Mouse (Mus musculus) thymus, adult 2 months (tissue): Measurements from ENCODE around the gene Synrg. TPM values are rescaled to one million over a fixed set of nuclear protein-coding genes. Genes with fewer than 3 reads are reported as not detected.
A peak's percentile ranks its signal among the peaks of the same experiment; 100 is the strongest.

Experiments used
- DNase-seq: peaks from one replicate; pipeline ENCODE4 v3.0.0; 2021
- H3K27ac ChIP-seq: fragments of 200-500 bp; 2 replicates; pipeline ENCODE4 v1.5.1; 2012; ENCODE audit warnings: low read length, control low read depth; ENCODE audit not compliant: control insufficient read depth, insufficient read depth
- H3K27me3 ChIP-seq: fragments of 200-500 bp; 2 replicates; pipeline ENCODE4 v1.6.1; 2012; ENCODE audit warnings: mild to moderate bottlenecking, low read length, moderate library complexity, mixed read lengths; ENCODE audit not compliant: control insufficient read depth, insufficient read depth
- H3K36me3 ChIP-seq: fragments of 200-500 bp; 2 replicates; pipeline ENCODE4 v1.6.1; 2012; ENCODE audit warnings: mild to moderate bottlenecking, low read length, moderate library complexity; ENCODE audit not compliant: control insufficient read depth, insufficient read depth
- H3K4me1 ChIP-seq: fragments of 200-500 bp; replicated peaks from 2 replicates; pipeline ENCODE4 v1.6.1; 2012; ENCODE audit warnings: low read length; ENCODE audit not compliant: control insufficient read depth, insufficient read depth
- H3K4me3 ChIP-seq: fragments of 200-500 bp; 2 replicates; pipeline ENCODE4 v1.5.1; 2012; ENCODE audit warnings: mild to moderate bottlenecking, low read length, control low read depth, moderate library complexity; ENCODE audit not compliant: control insufficient read depth, insufficient read depth
- CTCF ChIP-seq: fragments of 200-500 bp; IDR thresholded peaks from 2 replicates; pipeline ENCODE4 v1.5.1; 2012; ENCODE audit warnings: mild to moderate bottlenecking, control low read depth, low read length, moderate library complexity, borderline replicate concordance; ENCODE audit not compliant: control insufficient read depth, poor library complexity, insufficient read depth; ENCODE audit errors: extremely low read depth
- POLR2A ChIP-seq: fragments of 200-500 bp; IDR thresholded peaks from 2 replicates; pipeline ENCODE4 v1.6.1; 2012; ENCODE audit warnings: mild to moderate bottlenecking, low read length, control low read depth, moderate library complexity; ENCODE audit not compliant: control insufficient read depth, poor library complexity, insufficient read depth; ENCODE audit errors: extremely low read depth
- WGBS: fragments of 180-500 bp; shearing (Covaris S2); methylation state at CpG from one replicate; pipeline ENCODE4 v1.1.7; 2018; 5-methylcytosine and 5-hydroxymethylcytosine counted together
- polyA plus RNA-seq: library from polyadenylated mRNA; depleted of rRNA; stranded (reverse); fragments of >200 nt; gene quantifications from 2 replicates; pipeline ENCODE4 v1.2.3, GENCODE M21; 2012

Gene Synrg
- polyA plus RNA-seq, 1 experiment, result 49.9 TPM

GRCm38 (mm10) chr11:84010411-84010810 is 46.2 kb downstream of the Synrg start:
- H3K4me1 ChIP-seq, result peaks cover 7% of the 10 kb centered on the region
- DNase-seq, result no peak
- H3K27ac ChIP-seq, result no peak overlapping the region
- TF ChIP-seq CTCF (no peak), POLR2A (no peak)
- WGBS, result 97% methylated on average over 9 of the region's 9 CpGs
- no peaks in the 10 kb centered on the region for H3K27me3 ChIP-seq
- H3K36me3 ChIP-seq, result peaks cover 35% of the 10 kb centered on the region
- H3K4me3 ChIP-seq, result no peak overlapping the region

GRCm38 (mm10) chr11:84011050-84011449 is 46.8 kb downstream of the Synrg start:
- Histone ChIP-seq H3K4me1 (peaks cover 7% of the 10 kb centered on the region), H3K36me3 (peaks cover 31% of the 10 kb centered on the region), H3K27me3 (no peaks in the 10 kb centered on the region), H3K27ac (no peak overlapping the region), H3K4me3 (no peak overlapping the region)
- DNase-seq, result no peak
- TF ChIP-seq POLR2A (no peak), CTCF (no peak)
- 96% methylated on average over 12 of the region's 12 CpGs for WGBS

GRCm38 (mm10) chr11:84011576-84011975 is 47.3 kb downstream of the Synrg start:
- Histone ChIP-seq H3K4me3 (no peak overlapping the region), H3K27ac (no peak overlapping the region), H3K4me1 (peaks cover 7% of the 10 kb centered on the region), H3K27me3 (no peaks in the 10 kb centered on the region), H3K36me3 (peaks cover 26% of the 10 kb centered on the region)
- DNase-seq, result no peak
- TF ChIP-seq CTCF, result no peak
- no peak for TF ChIP-seq POLR2A
- 86% methylated on average over 2 of the region's 2 CpGs for WGBS

DNA sequence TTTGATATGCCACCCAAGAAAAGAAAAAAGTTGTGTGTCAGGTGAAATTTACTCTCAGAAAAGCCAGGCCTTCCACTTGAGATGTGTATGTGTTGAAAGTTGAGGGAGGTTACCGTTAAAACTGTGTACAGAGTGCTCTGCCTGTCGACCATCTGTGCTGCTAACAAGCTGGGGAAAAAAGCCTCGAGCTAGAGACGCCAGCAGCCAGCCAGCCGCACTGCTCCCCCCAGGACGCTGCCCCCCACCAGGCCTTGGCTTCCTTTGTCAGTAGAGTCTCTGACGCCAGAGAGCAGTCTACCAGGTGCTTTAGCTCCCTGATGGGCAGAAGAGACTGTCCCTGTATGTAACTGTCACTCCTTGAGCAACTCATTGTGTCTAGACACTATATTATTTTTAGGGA is 48.9 kb downstream of the Synrg start:
- Histone ChIP-seq H3K36me3 (peaks cover 28% of the 10 kb centered on the region), H3K27ac (peak overlapping the region; percentile 50; the same call in 1 of the 2 replicates), H3K27me3 (no peaks in the 10 kb centered on the region), H3K4me3 (no peak overlapping the region), H3K4me1 (peaks cover 7% of the 10 kb centered on the region)
- no peak for TF ChIP-seq CTCF
- WGBS, result 5% methylated on average over 7 of the region's 7 CpGs
- peak; percentile 65 for DNase-seq

- 91% methylated on average over 6 of the region's 6 CpGs for WGBS
- H3K27me3 ChIP-seq, result no peaks in the 10 kb centered on the region
- no peak overlapping the region for H3K4me3 ChIP-seq
- TF ChIP-seq CTCF (no peak), POLR2A (no peak)
- no peak for DNase-seq
- peaks cover 18% of the 10 kb centered on the region for H3K36me3 ChIP-seq
- no peak overlapping the region for H3K27ac ChIP-seq
- H3K4me1 ChIP-seq, result peaks cover 7% of the 10 kb centered on the region
Observed at GRCm38 (mm10) chr11:84016147-84016809, 52.0 kb downstream of the Synrg start.

DNA sequence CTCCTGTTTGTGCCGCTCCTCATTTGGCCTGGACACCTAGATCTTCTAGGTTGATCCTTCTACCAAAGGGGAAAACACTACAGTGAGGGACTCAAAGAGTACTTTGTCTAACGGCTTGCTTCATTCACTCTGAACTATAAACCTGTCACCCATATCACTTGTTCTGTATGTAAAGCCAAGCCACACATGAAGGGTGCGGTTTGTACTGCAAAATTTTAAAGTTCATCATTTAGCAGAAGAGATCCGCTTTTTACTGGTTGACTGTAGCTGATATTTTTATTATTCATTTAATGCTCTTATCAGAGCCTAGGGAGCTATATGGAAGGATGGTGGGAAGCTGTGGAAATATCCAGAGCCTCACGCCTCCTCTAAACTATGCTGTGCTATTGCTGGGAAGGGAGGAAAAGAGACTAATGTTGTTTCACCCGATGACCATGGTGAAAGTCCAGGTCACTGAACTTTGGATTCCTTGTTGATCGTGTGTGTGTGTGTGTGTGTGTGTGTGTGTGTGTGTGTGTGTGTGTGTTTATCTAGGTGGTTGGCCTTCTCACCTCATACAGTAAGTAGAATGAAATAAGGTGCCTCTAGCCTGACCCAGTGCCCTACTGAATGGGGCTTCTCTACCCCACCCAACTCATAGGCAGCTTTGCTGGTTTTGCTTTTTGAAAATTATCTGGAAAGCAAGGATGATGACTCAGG is 52.7 kb downstream of the Synrg start:
- TF ChIP-seq POLR2A, result no peak
- TF ChIP-seq CTCF, result no peak
- 95% methylated on average over 7 of the region's 7 CpGs for WGBS
- no peak overlapping the region for H3K27ac ChIP-seq
- no peak overlapping the region for H3K4me3 ChIP-seq
- H3K36me3 ChIP-seq, result peaks cover 20% of the 10 kb centered on the region
- H3K4me1 ChIP-seq, result peaks cover 7% of the 10 kb centered on the region
- no peaks in the 10 kb centered on the region for H3K27me3 ChIP-seq
- DNase-seq, result no peak
